Mouse (Mus musculus) heart, embryonic 14.5 days (tissue): ENCODE data around the gene Macrod2. TPM values are rescaled to one million over a fixed set of nuclear protein-coding genes. Genes with fewer than 3 reads are reported as not detected.

Source experiments
- ATAC-seq: fragments of 200-750 bp; cut with Nextera tagmentation; 2 replicates; pipeline ENCODE4 v1.8.0; 2017; ENCODE audit warnings: low read depth, moderate TSS enrichment; ENCODE audit not compliant: insufficient number of reproducible peaks, insufficient read depth, low FRiP score
- H3K27ac ChIP-seq, 2 experiments: fragments of 200-500 bp in 1 of 2; fragments of 300-500 bp in 1 of 2; sonication (generic) in 1 of 2; replicated peaks in 1 of 2; 2 replicates each; pipeline ENCODE4 v1.5.1; 2012 to 2014; ENCODE audit warnings: low read depth in 2 of 2, low read length in 2 of 2, control low read depth in 1 of 2, mild to moderate bottlenecking in 1 of 2, mixed read lengths in 1 of 2; ENCODE audit not compliant: control insufficient read depth in 1 of 2, insufficient read depth in 1 of 2
- H3K27me3 ChIP-seq: fragments of 300-500 bp; sonication (generic); 2 replicates; pipeline ENCODE4 v1.6.1; 2014; ENCODE audit warnings: mild to moderate bottlenecking, low read length, control low read depth; ENCODE audit not compliant: control insufficient read depth, insufficient read depth
- H3K36me3 ChIP-seq: fragments of 300-500 bp; sonication (generic); 2 replicates; pipeline ENCODE4 v1.6.1; 2014; ENCODE audit warnings: mild to moderate bottlenecking, control low read depth, low read length, mixed read lengths; ENCODE audit not compliant: control insufficient read depth, insufficient read depth
- H3K4me1 ChIP-seq, 2 experiments: fragments of 200-500 bp in 1 of 2; fragments of 300-500 bp in 1 of 2; sonication (generic) in 1 of 2; 2 replicates each; pipeline ENCODE4 v1.6.1; 2012 to 2014; ENCODE audit warnings: low read length in 2 of 2, control low read depth in 1 of 2, mixed read lengths in 1 of 2; ENCODE audit not compliant: control insufficient read depth in 2 of 2, insufficient read depth in 2 of 2
- H3K4me2 ChIP-seq: fragments of 300-500 bp; sonication (generic); 2 replicates; pipeline ENCODE4 v1.6.1; 2014; ENCODE audit warnings: mild to moderate bottlenecking, low read length
- H3K4me3 ChIP-seq, 2 experiments: fragments of 200-500 bp in 1 of 2; fragments of 300-500 bp in 1 of 2; sonication (generic) in 1 of 2; 2 replicates each; pipeline ENCODE4 v1.5.1; 2012 to 2014; ENCODE audit warnings: low read length in 2 of 2, mild to moderate bottlenecking in 2 of 2, control low read depth in 1 of 2, low read depth in 1 of 2, moderate library complexity in 1 of 2; ENCODE audit not compliant: control insufficient read depth in 1 of 2, insufficient read depth in 1 of 2
- H3K9ac ChIP-seq: fragments of 300-500 bp; sonication (generic); 2 replicates; pipeline ENCODE4 v1.6.1; 2014; ENCODE audit warnings: mild to moderate bottlenecking, low read length
- H3K9me3 ChIP-seq: fragments of 300-500 bp; sonication (generic); 2 replicates; pipeline ENCODE4 v1.6.1; 2016; ENCODE audit warnings: low read length, control low read depth; ENCODE audit not compliant: control insufficient read depth
- WGBS: fragments of 180-500 bp; shearing (Covaris S2); extraction: QIAGEN DNeasy Blood & Tissue Kit; methylation state at CpG from one replicate; pipeline ENCODE4 v1.1.7; 2014; 5-methylcytosine and 5-hydroxymethylcytosine counted together
- polyA plus RNA-seq: library from polyadenylated mRNA; unstranded; fragments of >200 nt; fragmentation: Nextera tagmentation; extraction: Ambion mirVana; gene quantifications from 2 replicates; pipeline ENCODE4 v1.2.1, GENCODE M21; 2014

Gene Macrod2
- polyA plus RNA-seq, 1 experiment from 2014 or later, result 21.3 TPM

DNA sequence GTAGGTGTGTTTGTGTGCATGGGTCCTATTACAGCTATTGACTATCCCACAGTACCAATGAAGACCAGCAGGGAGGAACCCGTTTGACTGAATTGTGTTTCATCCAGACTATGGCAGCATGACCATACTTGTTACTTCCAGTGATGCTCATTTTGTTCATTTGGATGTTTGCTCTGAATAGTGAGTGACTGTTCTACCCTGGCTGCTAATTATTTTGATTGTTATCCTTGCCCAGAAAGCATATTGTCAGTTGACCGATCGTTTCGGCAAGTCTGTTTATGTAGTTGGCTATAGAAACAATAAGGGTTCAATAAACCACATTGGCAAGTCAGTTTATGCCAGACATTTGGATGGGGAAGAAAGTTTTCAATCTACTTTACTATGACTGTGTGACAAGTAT is 510.2 kb downstream of the Macrod2 start:
- no peak overlapping the region for H3K4me3 ChIP-seq
- H3K4me2 ChIP-seq, result no peak overlapping the region
- no peaks in the 10 kb centered on the region for H3K27me3 ChIP-seq
- 90% methylated on average over 4 of the region's 4 CpGs for WGBS
- H3K36me3 ChIP-seq, result no peaks in the 10 kb centered on the region
- H3K9ac ChIP-seq, result no peak overlapping the region
- no peak for ATAC-seq
- H3K9me3 ChIP-seq, result no peaks in the 10 kb centered on the region
- H3K4me1 ChIP-seq, result no peaks in the 10 kb centered on the region
- no peak overlapping the region for H3K27ac ChIP-seq

DNA sequence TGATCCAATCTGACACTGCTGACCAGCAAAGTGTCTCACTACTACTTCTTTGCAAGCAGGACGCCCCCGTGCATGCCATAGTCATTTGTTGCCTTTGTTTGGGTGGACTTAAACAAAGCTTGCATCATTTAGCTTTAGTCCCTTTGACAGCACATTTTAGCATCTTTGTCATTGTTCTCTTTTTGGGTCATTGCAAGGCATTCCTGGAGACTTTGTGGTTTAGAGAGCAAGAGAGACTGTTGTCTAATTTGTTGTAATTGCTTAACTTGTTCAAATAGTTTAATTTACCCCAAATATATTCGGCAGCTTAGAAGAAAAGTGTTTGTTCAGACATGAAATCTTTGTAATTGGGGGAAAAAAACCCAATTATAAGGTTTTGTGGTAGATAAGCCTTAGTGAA is 511.0 kb downstream of the Macrod2 start:
- Histone ChIP-seq H3K36me3 (no peaks in the 10 kb centered on the region), H3K9ac (no peak overlapping the region), H3K4me3 (no peak overlapping the region), H3K9me3 (no peaks in the 10 kb centered on the region), H3K4me1 (no peaks in the 10 kb centered on the region), H3K4me2 (no peak overlapping the region), H3K27ac (no peak overlapping the region), H3K27me3 (no peaks in the 10 kb centered on the region)
- ATAC-seq, result no peak
- WGBS, result 85% methylated on average over 3 of the region's 3 CpGs

DNA sequence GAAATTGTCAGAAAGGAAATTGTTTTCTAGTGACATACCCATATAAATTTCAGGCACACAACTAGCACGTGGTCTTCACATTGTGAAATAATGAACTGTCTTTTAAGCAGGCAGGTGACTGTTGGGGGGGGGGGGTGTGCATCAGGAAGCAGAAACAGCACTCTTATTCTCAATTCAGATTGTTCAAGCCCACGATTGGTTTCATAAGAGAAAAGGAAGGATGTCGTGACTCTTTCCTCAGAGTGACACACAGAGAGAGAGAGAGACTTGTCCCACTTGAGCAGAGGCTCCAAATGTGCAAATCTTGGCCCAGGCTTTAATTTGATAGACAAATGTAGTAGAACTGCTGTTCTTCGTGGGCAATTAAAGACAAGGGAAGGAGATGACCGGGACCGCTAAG is 516.4 kb downstream of the Macrod2 start:
- Histone ChIP-seq H3K27me3 (no peaks in the 10 kb centered on the region), H3K36me3 (no peaks in the 10 kb centered on the region), H3K4me2 (no peak overlapping the region), H3K9ac (no peak overlapping the region), H3K4me1 (no peaks in the 10 kb centered on the region), H3K4me3 (no peak overlapping the region), H3K27ac (no peak overlapping the region), H3K9me3 (no peaks in the 10 kb centered on the region)
- 86% methylated on average over 6 of the region's 6 CpGs for WGBS
- ATAC-seq, result no peak

DNA sequence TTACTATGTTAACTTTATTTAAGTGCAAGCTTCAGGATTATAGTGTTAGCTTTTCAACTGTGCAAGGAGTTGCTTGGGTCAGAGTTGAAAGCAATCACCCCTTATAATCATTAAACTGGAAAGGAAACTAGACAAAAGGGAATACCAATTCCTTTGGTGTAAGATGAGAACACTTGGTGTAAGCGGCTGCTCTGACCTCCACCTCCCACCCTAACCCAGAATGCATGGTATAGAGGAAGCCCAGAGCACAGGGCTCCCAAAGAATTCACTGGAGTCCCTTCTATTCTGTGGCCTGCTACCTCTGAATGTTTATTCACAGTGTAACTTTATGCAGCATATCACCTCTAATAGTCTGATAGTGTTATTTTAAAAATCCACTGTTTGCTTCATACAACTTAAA is 517.1 kb downstream of the Macrod2 start:
- no peak for ATAC-seq
- H3K4me2 ChIP-seq, result no peak overlapping the region
- H3K9ac ChIP-seq, result no peak overlapping the region
- H3K27me3 ChIP-seq, result no peaks in the 10 kb centered on the region
- H3K36me3 ChIP-seq, result no peaks in the 10 kb centered on the region
- H3K27ac ChIP-seq, result no peak overlapping the region
- H3K4me1 ChIP-seq, result no peaks in the 10 kb centered on the region
- WGBS, result 67% methylated on average over 1 of the region's 1 CpGs
- H3K4me3 ChIP-seq, result no peak overlapping the region
- H3K9me3 ChIP-seq, result no peaks in the 10 kb centered on the region

DNA sequence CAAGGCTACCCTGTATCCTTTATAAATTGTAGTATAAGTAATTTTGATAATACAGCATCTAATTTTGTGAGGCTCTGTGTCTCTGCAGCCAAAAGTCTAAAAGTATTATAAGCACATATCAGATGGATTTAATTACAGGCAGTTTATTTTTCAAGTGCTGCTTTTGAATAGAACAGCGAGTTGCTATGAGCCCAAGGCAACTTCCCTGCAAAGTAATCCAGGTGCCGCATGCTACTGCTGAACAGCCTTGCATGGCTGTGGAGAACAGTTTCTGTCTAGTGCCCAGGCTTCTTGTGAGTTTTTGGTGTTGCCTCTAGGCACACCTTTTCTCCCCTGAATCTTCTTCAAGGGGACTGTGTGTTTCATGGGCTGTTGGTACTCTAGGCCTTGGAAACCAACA is 517.8 kb downstream of the Macrod2 start:
- WGBS, result 77% methylated on average over 2 of the region's 2 CpGs

DNA sequence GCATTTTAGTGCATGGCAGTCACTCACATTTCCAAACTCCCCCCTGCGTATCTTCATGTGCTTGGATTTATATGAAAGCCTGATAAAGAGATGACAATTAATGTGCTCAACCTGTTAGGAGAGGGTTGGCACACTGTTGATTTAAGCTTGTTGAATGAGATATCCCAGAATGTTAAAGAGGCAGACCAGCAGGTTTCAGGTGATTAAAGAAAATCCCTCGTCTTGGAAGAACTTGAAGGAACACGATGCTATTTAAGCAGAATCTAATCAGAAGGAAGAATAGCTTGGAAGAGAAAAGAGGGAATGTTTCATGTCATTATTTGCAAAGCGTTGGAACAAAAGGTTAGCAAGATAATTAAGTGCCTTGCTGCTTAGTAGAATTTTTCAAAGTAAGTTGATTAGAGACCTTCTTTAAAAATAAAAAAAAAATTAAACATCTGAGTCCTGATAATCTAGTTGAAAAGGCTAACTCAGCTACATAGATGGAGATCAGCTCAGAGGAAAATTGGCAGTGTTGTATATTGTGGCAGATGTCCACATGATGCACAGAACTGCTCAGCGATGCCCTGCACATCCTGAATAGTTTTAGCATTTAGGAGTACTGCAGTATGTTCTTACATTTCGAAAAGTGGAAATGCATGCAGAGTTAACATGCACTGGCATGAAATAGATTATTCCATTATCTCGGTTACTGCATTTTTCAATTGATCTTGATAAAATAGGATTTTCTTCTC is 518.7 kb downstream of the Macrod2 start:
- ATAC-seq, result no peak
- H3K9me3 ChIP-seq, result no peaks in the 10 kb centered on the region
- no peaks in the 10 kb centered on the region for H3K4me1 ChIP-seq

More for the DNA sequence above, 517.8 kb downstream of the Macrod2 start:
- no peaks in the 10 kb centered on the region for H3K36me3 ChIP-seq
- H3K4me1 ChIP-seq, result no peaks in the 10 kb centered on the region
- no peak overlapping the region for H3K4me3 ChIP-seq
- H3K27me3 ChIP-seq, result no peaks in the 10 kb centered on the region
- no peak overlapping the region for H3K27ac ChIP-seq
- no peaks in the 10 kb centered on the region for H3K9me3 ChIP-seq
- H3K9ac ChIP-seq, result no peak overlapping the region
- ATAC-seq, result no peak
- H3K4me2 ChIP-seq, result no peak overlapping the region

DNA sequence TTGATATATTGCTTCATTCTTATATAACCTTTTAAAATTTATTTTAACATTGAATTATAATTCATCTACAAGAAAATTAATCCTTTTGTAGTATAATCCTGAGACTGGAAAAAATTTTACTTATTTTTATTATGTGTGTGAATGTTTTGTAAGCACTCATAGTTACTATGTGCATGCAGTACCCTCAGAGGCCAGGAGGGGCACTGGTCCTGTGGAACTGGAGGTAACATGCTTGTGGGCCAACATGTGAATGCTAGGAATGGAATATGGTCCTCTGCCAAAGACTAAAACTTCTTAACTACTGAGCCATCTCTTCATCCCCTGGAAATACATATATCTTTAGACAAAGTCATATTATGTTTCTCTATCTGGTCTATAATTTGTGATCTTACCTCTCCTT is 531.8 kb downstream of the Macrod2 start:
- no peaks in the 10 kb centered on the region for H3K4me1 ChIP-seq
- no peak overlapping the region for H3K27ac ChIP-seq
- no peaks in the 10 kb centered on the region for H3K36me3 ChIP-seq
- no peak overlapping the region for H3K4me3 ChIP-seq
- H3K27me3 ChIP-seq, result no peaks in the 10 kb centered on the region
- no peak overlapping the region for H3K4me2 ChIP-seq
- H3K9me3 ChIP-seq, result 0 out of 2 replicates have a peak, but pooled peaks cover 2% of the 10 kb centered on the region
- no peak overlapping the region for H3K9ac ChIP-seq
- no peak for ATAC-seq

More for the DNA sequence above, 518.7 kb downstream of the Macrod2 start:
- Histone ChIP-seq H3K4me3 (no peak overlapping the region), H3K9ac (no peak overlapping the region), H3K36me3 (no peaks in the 10 kb centered on the region), H3K4me2 (no peak overlapping the region), H3K27me3 (no peaks in the 10 kb centered on the region), H3K27ac (no peak overlapping the region)
- 71% methylated on average over 7 of the region's 7 CpGs for WGBS

DNA sequence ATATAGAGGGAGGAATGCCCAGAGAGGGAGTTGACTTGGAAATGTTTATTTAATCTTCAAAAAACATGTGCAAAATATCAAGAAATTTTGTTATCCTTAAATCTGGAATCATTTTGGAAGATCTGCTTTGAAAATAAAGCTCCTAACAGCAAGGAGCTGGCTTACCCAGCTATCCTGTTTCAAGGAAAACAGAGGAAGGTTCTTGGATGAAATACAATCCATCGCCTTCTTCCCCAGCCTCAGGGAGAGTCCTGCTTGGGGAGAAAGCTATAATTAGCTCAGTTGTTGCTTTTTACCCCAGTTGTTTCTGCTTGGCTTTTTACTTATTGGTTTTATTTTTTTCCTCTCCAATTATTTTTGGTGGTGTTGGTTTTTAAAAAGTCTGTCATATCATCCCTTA is 539.4 kb downstream of the Macrod2 start:
- 47% methylated on average over 1 of the region's 1 CpGs for WGBS
- ATAC-seq, result no peak
- no peak overlapping the region for H3K4me2 ChIP-seq
- 0 out of 2 replicates have a peak, but pooled peaks cover 2% of the 10 kb centered on the region for H3K9me3 ChIP-seq
- H3K4me1 ChIP-seq, result no peaks in the 10 kb centered on the region
- H3K36me3 ChIP-seq, result no peaks in the 10 kb centered on the region
- H3K27me3 ChIP-seq, result no peaks in the 10 kb centered on the region
- H3K27ac ChIP-seq, result no peak overlapping the region
- no peak overlapping the region for H3K9ac ChIP-seq
- H3K4me3 ChIP-seq, result no peak overlapping the region
